Mouse (Mus musculus): ENCODE measurements around the gene Rbm10. TPM values are rescaled to one million over a fixed set of nuclear protein-coding genes. Genes with fewer than 3 reads are reported as not detected.

The Rbm10 gene
- polyA plus RNA-seq, 1 experiment from 2014 or later = 74.4 TPM

GRCm38 (mm10) chrX:20658891-20659406 lies 41.6 kb downstream of the Rbm10 start:
- 0 out of 2 replicates have a peak overlapping the region, but pooled peaks have one; percentile 38 for H3K9ac ChIP-seq

GRCm38 (mm10) chrX:20662317-20662715 lies 45.0 kb downstream of the Rbm10 start:
- Histone ChIP-seq H3K9me3 (replicated peaks) (no peaks in the 10 kb centered on the region), H3K9ac (no peak overlapping the region), H3K4me3 (peak overlapping the region; percentile 54), H3K36me3 (0 out of 2 replicates have a peak, but pooled peaks cover 4% of the 10 kb centered on the region), H3K27ac (peak overlapping the region; percentile 82), H3K4me1 (peaks cover 12% of the 10 kb centered on the region; the same call in 1 of the 2 replicates), H3K4me2 (replicated peaks) (peak overlapping the region; percentile 8; the same call in 1 of the 2 replicates), H3K27me3 (no peaks in the 10 kb centered on the region)
- WGBS = 22% methylated on average over 5 of the region's 5 CpGs
- ATAC-seq (ENCODE audit: low FRiP score) = peak; percentile 77

More at GRCm38 (mm10) chrX:20658891-20659406, 41.6 kb downstream of the Rbm10 start:
- no peaks in the 10 kb centered on the region for H3K9me3 ChIP-seq (replicated peaks)
- peak overlapping the region; percentile 65 for H3K4me2 ChIP-seq (replicated peaks)
- no peak overlapping the region for H3K27ac ChIP-seq
- H3K4me1 ChIP-seq = 0 out of 2 replicates have a peak, but pooled peaks cover 4% of the 10 kb centered on the region
- no peaks in the 10 kb centered on the region for H3K36me3 ChIP-seq
- peak overlapping the region; percentile 42 for H3K4me3 ChIP-seq
- WGBS = 16% methylated on average over 24 of the region's 24 CpGs
- no peak for ATAC-seq (ENCODE audit: low FRiP score)
- H3K27me3 ChIP-seq = no peaks in the 10 kb centered on the region

- H3K9ac ChIP-seq = peak overlapping the region; percentile 73
- WGBS = 18% methylated on average over 26 of the region's 28 CpGs
- no peaks in the 10 kb centered on the region for H3K9me3 ChIP-seq (replicated peaks)
- peak overlapping the region; percentile 54 for H3K4me3 ChIP-seq
- H3K27me3 ChIP-seq = no peaks in the 10 kb centered on the region
- peak overlapping the region; percentile 82 for H3K27ac ChIP-seq
- H3K4me2 ChIP-seq (replicated peaks) = peak overlapping the region; percentile 48
- H3K4me1 ChIP-seq = peaks cover 12% of the 10 kb centered on the region; the same call in 1 of the 2 replicates
- peak; percentile 87 for ATAC-seq (ENCODE audit: low FRiP score)
- H3K36me3 ChIP-seq = 0 out of 2 replicates have a peak, but pooled peaks cover 4% of the 10 kb centered on the region
These were observed 45.6 kb downstream of the Rbm10 start for GRCm38 (mm10) chrX:20662716-20663443.

GRCm38 (mm10) chrX:20663444-20663790 lies 46.1 kb downstream of the Rbm10 start:
- ATAC-seq (ENCODE audit: low FRiP score) = peak; percentile 1; the same call in 1 of the 2 replicates
- 25% methylated on average over 9 of the region's 9 CpGs for WGBS
- peak overlapping the region; percentile 81 for H3K27ac ChIP-seq

GRCm38 (mm10) chrX:20687519-20688067 lies 70.3 kb downstream of the Rbm10 start, which contains the start of gene Cdk16:
Gene Cdk16, plus strand, starts transcription at chrX:20687954.
- WGBS = 17% methylated on average over 16 of the region's 16 CpGs
- H3K27ac ChIP-seq = peak within 1 kb of the TSS; percentile 97
- peaks cover 8% of the 10 kb centered on the region for H3K4me1 ChIP-seq
- no peaks in the 10 kb centered on the region for H3K27me3 ChIP-seq
- H3K9ac ChIP-seq = peak within 1 kb of the TSS; percentile 85
- H3K4me2 ChIP-seq (replicated peaks) = peak within 1 kb of the TSS; percentile 60
- ATAC-seq (ENCODE audit: low FRiP score) = peak; percentile 95
- peaks cover 10% of the 10 kb centered on the region for H3K36me3 ChIP-seq
- H3K9me3 ChIP-seq (replicated peaks) = no peaks in the 10 kb centered on the region
- H3K4me3 ChIP-seq = peak within 1 kb of the TSS; percentile 62

More at GRCm38 (mm10) chrX:20663444-20663790, 46.1 kb downstream of the Rbm10 start:
- H3K9ac ChIP-seq = peak overlapping the region; percentile 73
- H3K36me3 ChIP-seq = peaks cover 6% of the 10 kb centered on the region; the same call in 1 of the 2 replicates
- H3K9me3 ChIP-seq (replicated peaks) = no peaks in the 10 kb centered on the region
- no peaks in the 10 kb centered on the region for H3K27me3 ChIP-seq
- H3K4me3 ChIP-seq = peak overlapping the region; percentile 54
- peaks cover 12% of the 10 kb centered on the region; the same call in 1 of the 2 replicates for H3K4me1 ChIP-seq
- peak overlapping the region; percentile 48 for H3K4me2 ChIP-seq (replicated peaks)

- 21% methylated on average over 33 of the region's 33 CpGs for WGBS
- Histone ChIP-seq H3K9ac (peak overlapping the region; percentile 85), H3K4me2 (replicated peaks) (peak overlapping the region; percentile 60), H3K4me1 (peaks cover 8% of the 10 kb centered on the region), H3K36me3 (peaks cover 10% of the 10 kb centered on the region), H3K27me3 (no peaks in the 10 kb centered on the region), H3K4me3 (peak overlapping the region; percentile 62), H3K9me3 (replicated peaks) (no peaks in the 10 kb centered on the region), H3K27ac (peak overlapping the region; percentile 97)
- peak; percentile 93 for ATAC-seq (ENCODE audit: low FRiP score)
These were observed 70.8 kb downstream of the Rbm10 start for GRCm38 (mm10) chrX:20688068-20688547.

GRCm38 (mm10) chrX:20688615-20689014 lies 71.3 kb downstream of the Rbm10 start:
- Histone ChIP-seq H3K4me3 (peak overlapping the region; percentile 62), H3K27me3 (no peaks in the 10 kb centered on the region), H3K27ac (peak overlapping the region; percentile 97), H3K4me2 (replicated peaks) (peak overlapping the region; percentile 60), H3K9ac (peak overlapping the region; percentile 85), H3K4me1 (peaks cover 8% of the 10 kb centered on the region), H3K36me3 (peaks cover 11% of the 10 kb centered on the region; the same call in 1 of the 2 replicates), H3K9me3 (replicated peaks) (no peaks in the 10 kb centered on the region)
- ATAC-seq (ENCODE audit: low FRiP score) = peak; percentile 64
- WGBS = 17% methylated on average over 26 of the region's 35 CpGs

GRCm38 (mm10) chrX:20691566-20691965 lies 74.3 kb downstream of the Rbm10 start:
- Histone ChIP-seq H3K36me3 (peaks cover 31% of the 10 kb centered on the region; the same call in 1 of the 2 replicates), H3K4me2 (replicated peaks) (no peak overlapping the region), H3K27ac (no peak overlapping the region), H3K4me3 (no peak overlapping the region), H3K9me3 (replicated peaks) (no peaks in the 10 kb centered on the region), H3K27me3 (no peaks in the 10 kb centered on the region), H3K9ac (no peak overlapping the region), H3K4me1 (peaks cover 8% of the 10 kb centered on the region)
- WGBS = 83% methylated on average over 3 of the region's 3 CpGs
- ATAC-seq (ENCODE audit: low FRiP score) = no peak

- Histone ChIP-seq H3K27ac (no peak overlapping the region), H3K27me3 (no peaks in the 10 kb centered on the region), H3K9me3 (replicated peaks) (no peaks in the 10 kb centered on the region), H3K9ac (no peak overlapping the region), H3K4me3 (no peak overlapping the region), H3K4me2 (replicated peaks) (no peak overlapping the region), H3K4me1 (peaks cover 5% of the 10 kb centered on the region), H3K36me3 (peaks cover 40% of the 10 kb centered on the region; the same call in 1 of the 2 replicates)
- no peak for ATAC-seq (ENCODE audit: low FRiP score)
- WGBS = 85% methylated on average over 1 of the region's 1 CpGs
These were observed 75.3 kb downstream of the Rbm10 start for GRCm38 (mm10) chrX:20692616-20693015.

GRCm38 (mm10) chrX:20695842-20696241 lies 78.5 kb downstream of the Rbm10 start:
- H3K9ac ChIP-seq = no peak overlapping the region
- H3K4me3 ChIP-seq = no peak overlapping the region
- peaks cover 52% of the 10 kb centered on the region for H3K36me3 ChIP-seq
- H3K9me3 ChIP-seq (replicated peaks) = no peaks in the 10 kb centered on the region
- H3K4me2 ChIP-seq (replicated peaks) = no peak overlapping the region
- no peak for ATAC-seq (ENCODE audit: low FRiP score)
- WGBS = 92% methylated on average over 4 of the region's 4 CpGs
- H3K27me3 ChIP-seq = no peaks in the 10 kb centered on the region
- no peak overlapping the region for H3K27ac ChIP-seq
- no peaks in the 10 kb centered on the region for H3K4me1 ChIP-seq

All from hindbrain, embryonic 12.5 days (tissue).